Comparison of ENCODE assay signal across 9 mouse cellular contexts in the genomic region with DNA sequence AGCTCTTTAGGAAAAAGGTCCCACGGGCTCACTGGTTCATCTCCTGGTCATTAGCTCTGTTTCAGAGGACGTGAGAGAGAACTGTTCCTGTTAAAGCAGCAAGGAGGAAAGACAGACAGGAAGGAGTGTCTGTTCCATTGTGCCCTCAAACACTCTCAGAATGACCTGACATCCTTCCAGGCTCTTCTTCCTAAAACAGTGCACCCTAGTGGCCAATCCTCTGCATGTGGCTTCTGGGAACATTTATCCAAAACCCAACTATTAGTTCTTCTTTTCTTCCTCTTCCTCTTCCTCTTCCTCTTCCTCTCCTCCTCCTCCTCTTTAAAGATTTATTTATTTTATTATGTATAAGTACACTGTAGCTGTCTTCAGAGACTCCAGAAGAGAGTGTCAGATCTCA. TPM values are rescaled to one million over a fixed set of nuclear protein-coding genes. Genes with fewer than 3 reads are reported as not detected.
DNase-seq lines count a peak whose midpoint lies in the region; ATAC-seq and TF ChIP-seq lines count a peak whose summit lies in the region.
"Had no signal": no experiment of that assay in that cellular context is flagged by ENCODE, and none has a peak within 500 bp of the region (broad histone marks: within the 10 kb centered on the region; RNA-seq: fewer than 3 reads in every experiment).

No protein-coding gene starts in this region.

- TF ChIP-seq POLR2A in heart, adult 2 months (IDR thresholded peaks at IDR 0.05; ENCODE audit: insufficient read depth, low read depth, low read length): no peak
- TF ChIP-seq POLR2A in brain, embryonic 14.5 days (IDR thresholded peaks at IDR 0.05; ENCODE audit: borderline replicate concordance, extremely low read depth, insufficient read depth, insufficient read length, poor library complexity, severe bottlenecking): no peak

- 50% methylated on average over 2 of the region's 2 CpGs for WGBS in heart, adult 2 months
- 34% methylated on average over 2 of the region's 2 CpGs for WGBS in neural tube, embryonic 11.5 days

- intact Hi-C loops in heart, adult 2 months (cut with DNase I): no loop called here
- intact Hi-C loops in heart, postnatal 36 days (cut with DNase I): no loop called here
- intact Hi-C loops in gastrocnemius, postnatal 14 days (cut with DNase I; ENCODE audit: low total_unique reads): no loop called here

- no peak for ATAC-seq in neural tube, embryonic 11.5 days (ENCODE audit: insufficient read depth, low FRiP score, low TSS enrichment)

- no peak overlapping the region for H3K27ac ChIP-seq in heart, adult 2 months
- H3K27ac ChIP-seq in neural tube, embryonic 11.5 days (ENCODE audit: low read depth, low read length): no peak overlapping the region

- no peaks in the 10 kb centered on the region for H3K27me3 ChIP-seq in heart, adult 2 months (ENCODE audit: control insufficient read depth, insufficient read depth, low read length)
- H3K27me3 ChIP-seq in neural tube, embryonic 11.5 days (ENCODE audit: control insufficient read depth, insufficient read depth, low read length): no peaks in the 10 kb centered on the region

- no peaks in the 10 kb centered on the region for H3K79me2 ChIP-seq in heart, adult 2 months (replicated peaks; ENCODE audit: control insufficient read depth, insufficient read depth, low read length)

- H3K9ac ChIP-seq in heart, adult 2 months (ENCODE audit: low read depth, low read length): no peak overlapping the region
- H3K9ac ChIP-seq in neural tube, embryonic 11.5 days (ENCODE audit: low read length): no peak overlapping the region

- no peak for DNase-seq in heart, adult 2 months
- DNase-seq in heart, postnatal 36 days: no peak
- peak; percentile 15 for DNase-seq in neural tube, embryonic 11.5 days (ENCODE audit: low spot score)
- no peak for DNase-seq in neural tube, embryonic 10.5 days (ENCODE audit: extremely low spot score, low spot score)
- peak; percentile 19 for DNase-seq in brain, embryonic 14.5 days (ENCODE audit: low read depth)
- DNase-seq in thymus, postnatal 14 days: peak; percentile 63
- no peak for DNase-seq in gastrocnemius, postnatal 14 days
- no peak for DNase-seq in heart, adult 11 months
- DNase-seq: gastrocnemius, postnatal 36 days had no signal

- TF ChIP-seq CTCF in heart, adult 2 months (IDR thresholded peaks at IDR 0.05): peak; percentile 69
- TF ChIP-seq CTCF in brain, embryonic 14.5 days (IDR thresholded peaks at IDR 0.05; ENCODE audit: borderline replicate concordance, extremely low read depth, insufficient read depth, insufficient read length): peak; percentile 45; the same call in 1 of the 2 replicates

- H3K4me2 ChIP-seq in neural tube, embryonic 11.5 days (ENCODE audit: low read depth): no peak overlapping the region

- no peaks in the 10 kb centered on the region for H3K9me3 ChIP-seq in neural tube, embryonic 11.5 days (ENCODE audit: control insufficient read depth, low read length)

- no peaks in the 10 kb centered on the region for H3K4me1 ChIP-seq in heart, adult 2 months (ENCODE audit: control insufficient read depth, insufficient read depth, low read length)
- H3K4me1 ChIP-seq in neural tube, embryonic 11.5 days (ENCODE audit: control insufficient read depth, insufficient read depth, low read length): no peaks in the 10 kb centered on the region

- H3K36me3 ChIP-seq in heart, adult 2 months (ENCODE audit: control insufficient read depth, insufficient read depth, low read length): no peaks in the 10 kb centered on the region
- H3K36me3 ChIP-seq in neural tube, embryonic 11.5 days (ENCODE audit: control insufficient read depth, insufficient read depth, low read length): no peaks in the 10 kb centered on the region

- TF ChIP-seq EP300 in heart, adult 2 months (IDR thresholded peaks at IDR 0.05; ENCODE audit: insufficient read depth, low read depth, low read length): no peak

- H3K4me3 ChIP-seq in heart, adult 2 months: no peak overlapping the region
- H3K4me3 ChIP-seq in neural tube, embryonic 11.5 days (ENCODE audit: low read depth, low read length): no peak overlapping the region

RNA-seq across cellular contexts. Expression of a gene that starts 20.7 kb away (rescaled TPM):
- 10 to 100 TPM; 65.5 to 88.7 TPM for total RNA-seq in heart, adult 2 months (2021)
- polyA plus RNA-seq in heart, adult 2 months (2012; rRNA removed): 24.4 and 43.8 TPM in 2 replicates
- 10 to 100 TPM; 74.1 to 89.9 TPM for total RNA-seq in heart, postnatal 36 days (2021)
- 215 and 223 TPM in 2 replicates for polyA plus RNA-seq in neural tube, embryonic 11.5 days (2014; fragmentation: Nextera tagmentation; extraction: Ambion mirVana)
- polyA plus RNA-seq in brain, embryonic 14.5 days (2012; rRNA removed): 173 and 181 TPM in 2 replicates
- total RNA-seq in gastrocnemius, postnatal 14 days (2021): 10 to 100 TPM; 65.9 to 72.2 TPM

RNA-seq across cellular contexts. Expression of a gene that starts 24.5 kb away (rescaled TPM):
- 10 to 100 TPM; 47.9 to 53.1 TPM for total RNA-seq in heart, adult 2 months (2021)
- polyA plus RNA-seq in heart, adult 2 months (2012; rRNA removed): 14.6 and 27.9 TPM in 2 replicates
- 10 to 100 TPM; 45.2 to 52.8 TPM for total RNA-seq in heart, postnatal 36 days (2021)
- polyA plus RNA-seq in neural tube, embryonic 11.5 days (2014; fragmentation: Nextera tagmentation; extraction: Ambion mirVana): 732 and 792 TPM in 2 replicates
- 280 and 336 TPM in 2 replicates for polyA plus RNA-seq in brain, embryonic 14.5 days (2012; rRNA removed)
- 10 to 100 TPM; 34.2 to 66.6 TPM for total RNA-seq in gastrocnemius, postnatal 14 days (2021)

RNA-seq across cellular contexts. Expression of a gene that starts 42.2 kb away (rescaled TPM):
- total RNA-seq in heart, adult 2 months (2021): 10 to 100 TPM; 16.1 to 18.9 TPM
- 32.6 and 32.7 TPM in 2 replicates for polyA plus RNA-seq in heart, adult 2 months (2012; rRNA removed)
- total RNA-seq in heart, postnatal 36 days (2021): 10 to 100 TPM; 14.3 to 15.5 TPM
- 115 and 124 TPM in 2 replicates for polyA plus RNA-seq in neural tube, embryonic 11.5 days (2014; fragmentation: Nextera tagmentation; extraction: Ambion mirVana)
- polyA plus RNA-seq in brain, embryonic 14.5 days (2012; rRNA removed): 151 and 176 TPM in 2 replicates
- total RNA-seq in gastrocnemius, postnatal 14 days (2021): 1 to 10 TPM; 6.5 to 7.8 TPM

Comparison
In these comparisons a context has a peak if more than half of its experiments do, and no peak if none do; other contexts are left out.
1. DNase-seq: peak in neural tube, embryonic 11.5 days (single experiment), brain, embryonic 14.5 days (single experiment) and thymus, postnatal 14 days (single experiment); none in heart, adult 2 months (0 of 2), heart, postnatal 36 days (0 of 2), neural tube, embryonic 10.5 days (single experiment), gastrocnemius, postnatal 14 days (single experiment) and heart, adult 11 months (single experiment).